Mouse (Mus musculus): ENCODE results near the gene Polr3h.
"Not testable (repeated sequence)": the region's sequence is repeated elsewhere in the genome, so short reads cannot be mapped to it uniquely, and the experiment has no call there.

DNA sequence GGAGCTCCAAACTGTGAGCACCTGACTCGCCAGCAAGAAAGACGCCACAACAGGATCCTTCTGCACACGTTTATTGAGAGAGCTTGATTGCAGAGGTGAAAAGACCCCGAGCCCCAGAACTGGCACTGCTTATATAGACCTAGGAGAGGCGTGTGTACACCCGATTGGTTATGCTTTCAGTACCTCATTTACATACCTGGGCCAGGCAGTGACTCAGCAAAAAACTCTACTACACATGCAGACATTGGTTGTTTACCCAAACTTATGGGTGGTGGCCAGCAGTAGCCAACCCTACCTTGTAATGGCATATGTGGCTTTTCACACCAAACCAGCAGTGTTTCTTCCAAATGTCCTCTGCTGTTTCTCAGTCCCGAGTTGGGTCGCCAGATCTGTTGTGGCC lies 49.1 kb upstream of the Polr3h start:
- TF ChIP-seq CTCF (IDR thresholded peaks at IDR 0.05; ENCODE audit: control insufficient read depth, insufficient read depth, low read length); POLR2A (IDR thresholded peaks at IDR 0.05; ENCODE audit: borderline replicate concordance, control insufficient read depth, low read depth, low read length): not testable (repeated sequence)
